Mouse (Mus musculus) thymus, adult 2 months (tissue): Measurements from ENCODE around the gene BC035044. TPM values are rescaled to one million over a fixed set of nuclear protein-coding genes. Genes with fewer than 3 reads are reported as not detected.
"Not testable (repeated sequence)": the region's sequence is repeated elsewhere in the genome, so short reads cannot be mapped to it uniquely, and the experiment has no call there.

ENCODE experiments used
- DNase-seq: peaks from one replicate; pipeline ENCODE4 v3.0.0; 2021
- H3K27ac ChIP-seq: fragments of 200-500 bp; 2 replicates; pipeline ENCODE4 v1.5.1; 2012; ENCODE audit warnings: low read length, control low read depth; ENCODE audit not compliant: control insufficient read depth, insufficient read depth
- H3K27me3 ChIP-seq: fragments of 200-500 bp; 2 replicates; pipeline ENCODE4 v1.6.1; 2012; ENCODE audit warnings: mild to moderate bottlenecking, low read length, moderate library complexity, mixed read lengths; ENCODE audit not compliant: control insufficient read depth, insufficient read depth
- H3K36me3 ChIP-seq: fragments of 200-500 bp; 2 replicates; pipeline ENCODE4 v1.6.1; 2012; ENCODE audit warnings: mild to moderate bottlenecking, low read length, moderate library complexity; ENCODE audit not compliant: control insufficient read depth, insufficient read depth
- H3K4me1 ChIP-seq: fragments of 200-500 bp; replicated peaks from 2 replicates; pipeline ENCODE4 v1.6.1; 2012; ENCODE audit warnings: low read length; ENCODE audit not compliant: control insufficient read depth, insufficient read depth
- H3K4me3 ChIP-seq: fragments of 200-500 bp; 2 replicates; pipeline ENCODE4 v1.5.1; 2012; ENCODE audit warnings: mild to moderate bottlenecking, low read length, control low read depth, moderate library complexity; ENCODE audit not compliant: control insufficient read depth, insufficient read depth
- CTCF ChIP-seq: fragments of 200-500 bp; IDR thresholded peaks from 2 replicates; pipeline ENCODE4 v1.5.1; 2012; ENCODE audit warnings: mild to moderate bottlenecking, control low read depth, low read length, moderate library complexity, borderline replicate concordance; ENCODE audit not compliant: control insufficient read depth, poor library complexity, insufficient read depth; ENCODE audit errors: extremely low read depth
- POLR2A ChIP-seq: fragments of 200-500 bp; IDR thresholded peaks from 2 replicates; pipeline ENCODE4 v1.6.1; 2012; ENCODE audit warnings: mild to moderate bottlenecking, low read length, control low read depth, moderate library complexity; ENCODE audit not compliant: control insufficient read depth, poor library complexity, insufficient read depth; ENCODE audit errors: extremely low read depth
- whole genome bisulfite sequencing: fragments of 180-500 bp; shearing (Covaris S2); methylation state at CpG from one replicate; pipeline ENCODE4 v1.1.7; 2018; 5-methylcytosine and 5-hydroxymethylcytosine counted together
- polyA plus RNA-seq: library from polyadenylated mRNA; depleted of rRNA; stranded (reverse); fragments of >200 nt; gene quantifications from 2 replicates; pipeline ENCODE4 v1.2.3, GENCODE M21; 2012; rRNA removed

The BC035044 gene
- polyA plus RNA-seq: 17.8 and 18.6 TPM in 2 replicates

GRCm38 (mm10) chr6:128890948-128891355, at the start of gene BC035044:
BC035044 (minus strand) TSS chr6:128891126.
- TF ChIP-seq CTCF (no peak), POLR2A (no peak)
- Histone ChIP-seq H3K36me3 (peaks cover 31% of the 10 kb centered on the region), H3K4me3 (peak within 1 kb of the TSS; percentile 34), H3K4me1 (peaks cover 7% of the 10 kb centered on the region), H3K27ac (peak within 1 kb of the TSS; percentile 96), H3K27me3 (no peaks in the 10 kb centered on the region)
- 6% methylated on average over 2 of the region's 2 CpGs for WGBS
- DNase-seq: peak; percentile 45

DNA sequence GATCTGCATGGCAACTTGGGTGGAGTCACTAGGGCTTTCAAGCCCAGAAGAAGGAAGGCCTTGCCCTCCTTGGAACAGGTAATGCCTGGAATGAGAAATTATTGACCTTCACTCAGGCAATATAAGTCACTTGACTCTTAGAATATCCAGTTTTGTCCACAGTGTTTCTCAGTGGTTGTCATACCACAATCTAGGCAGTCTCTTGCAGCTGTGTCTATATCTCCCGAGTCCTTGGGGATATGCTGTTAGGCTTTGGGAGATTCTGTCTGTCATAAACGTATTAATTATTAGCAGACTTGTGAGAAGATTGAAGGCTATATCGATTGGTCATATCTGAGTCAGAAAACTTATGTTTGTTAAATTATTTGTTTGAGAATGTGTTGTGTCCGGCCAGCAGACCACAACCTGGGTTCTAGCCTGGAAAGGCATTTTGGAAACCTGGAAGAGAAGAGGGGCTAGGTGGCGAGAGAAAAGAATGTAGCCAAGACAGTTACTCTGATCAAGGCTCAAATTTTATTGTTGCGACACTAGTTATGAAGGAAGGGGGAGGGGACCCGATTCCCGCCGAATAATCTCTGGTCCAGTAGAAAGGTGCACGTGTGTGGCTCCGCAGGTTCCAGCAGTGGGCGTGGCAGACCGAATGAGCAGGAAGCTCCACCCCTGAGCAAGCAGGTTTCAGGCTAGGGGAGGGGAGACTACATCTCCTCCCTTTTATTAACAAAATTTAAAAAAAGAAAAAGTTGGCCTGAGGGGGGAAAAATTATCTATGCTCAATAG, 45.2 kb upstream of the BC035044 start:
- H3K4me1 ChIP-seq, H3K4me3 ChIP-seq, H3K27me3 ChIP-seq, DNase-seq, H3K27ac ChIP-seq, H3K36me3 ChIP-seq: not testable (repeated sequence)
- WGBS: 95% methylated on average over 5 of the region's 13 CpGs

DNA sequence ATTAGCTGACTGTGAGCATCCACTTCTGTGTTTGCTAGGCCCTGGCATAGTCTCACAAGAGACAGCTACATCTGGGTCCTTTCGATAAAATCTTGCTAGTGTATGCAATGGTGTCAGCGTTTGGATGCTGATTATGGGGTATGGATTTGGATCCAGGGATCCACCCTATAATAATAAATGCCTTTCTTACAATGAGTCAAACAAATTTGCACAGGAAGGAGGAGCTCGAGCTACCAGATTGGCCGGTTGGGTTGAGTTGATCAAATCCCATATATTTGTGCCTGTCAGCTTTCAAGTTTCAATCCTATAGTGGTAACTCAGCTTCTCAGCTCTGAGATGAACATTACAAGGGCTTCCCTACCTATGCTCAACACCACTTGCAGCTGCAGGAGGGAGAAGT, 43.2 kb upstream of the BC035044 start, which contains the start of gene Clec2g:
Gene Clec2g, plus strand, starts transcription at position 301 of the 400 bp plus-strand sequence.
- not testable (repeated sequence) for H3K27me3 ChIP-seq, DNase-seq, H3K4me1 ChIP-seq, H3K4me3 ChIP-seq, H3K36me3 ChIP-seq, H3K27ac ChIP-seq
- WGBS: 96% methylated on average over 4 of the region's 4 CpGs

- Histone ChIP-seq H3K4me1 (no peaks in the 10 kb centered on the region), H3K27ac (no peak overlapping the region), H3K27me3 (no peaks in the 10 kb centered on the region), H3K36me3 (no peaks in the 10 kb centered on the region), H3K4me3 (no peak overlapping the region)
- DNase-seq: no peak
- TF ChIP-seq POLR2A (no peak), CTCF (no peak)
- WGBS: 97% methylated on average over 2 of the region's 2 CpGs
Observed at GRCm38 (mm10) chr6:128933050-128933449, 42.1 kb upstream of the BC035044 start.

DNA sequence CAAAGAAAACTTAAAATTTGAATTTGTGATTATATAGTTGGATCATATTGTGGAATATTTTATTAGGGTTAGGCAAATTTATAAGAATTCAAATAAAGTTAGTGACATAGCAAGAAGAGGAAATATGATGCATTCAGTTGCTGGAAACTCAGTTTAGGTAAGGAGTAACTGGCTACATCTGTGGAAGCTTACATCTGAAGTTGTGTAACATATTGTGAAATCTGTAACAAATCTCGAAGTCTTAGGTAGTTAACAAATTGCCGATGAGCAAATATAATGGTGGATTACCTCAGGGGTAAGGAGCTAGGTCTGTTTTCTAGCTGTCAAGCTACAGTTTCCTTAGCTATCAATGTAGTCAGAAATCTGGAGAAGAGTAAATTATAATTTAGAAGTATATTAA, 26.4 kb upstream of the BC035044 start:
- H3K4me3 ChIP-seq: no peak overlapping the region
- no peaks in the 10 kb centered on the region for H3K4me1 ChIP-seq
- no peak overlapping the region for H3K27ac ChIP-seq
- no peak for DNase-seq
- no peaks in the 10 kb centered on the region for H3K36me3 ChIP-seq
- WGBS: 93% methylated on average over 2 of the region's 2 CpGs
- no peaks in the 10 kb centered on the region for H3K27me3 ChIP-seq
- TF ChIP-seq CTCF (no peak), POLR2A (no peak)

DNA sequence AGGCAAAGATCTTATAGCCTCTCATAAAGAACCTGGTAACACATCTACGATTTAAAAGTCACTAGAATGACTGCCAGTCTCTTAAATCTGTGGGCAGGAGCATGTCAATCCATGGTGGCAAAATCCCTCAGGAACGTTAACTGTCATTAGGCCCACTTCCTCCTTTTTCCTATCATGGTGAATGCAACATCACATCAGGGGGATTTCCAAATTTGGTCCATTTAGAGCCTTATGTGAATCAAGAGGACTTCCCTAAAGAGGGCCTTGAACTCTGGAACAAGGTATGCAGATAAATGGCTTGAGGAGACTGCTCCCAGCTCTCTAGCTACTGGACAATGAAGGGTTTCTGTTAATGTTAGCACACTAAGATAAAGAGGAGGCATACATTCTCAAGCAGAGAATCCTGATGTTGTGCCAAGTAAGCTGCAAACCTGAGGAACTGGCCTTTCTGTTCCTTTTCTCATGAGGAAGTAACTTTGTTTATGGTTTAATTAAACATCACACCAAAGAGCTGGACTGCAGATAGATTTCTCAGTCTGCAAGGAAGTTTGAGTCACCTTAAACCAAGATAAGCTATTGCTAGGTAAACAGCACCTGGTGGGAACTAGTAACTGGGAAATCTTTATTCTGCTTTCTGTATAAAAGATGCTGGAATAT, 22.8 kb upstream of the BC035044 start:
- no peak overlapping the region for H3K27ac ChIP-seq
- H3K4me3 ChIP-seq: no peak overlapping the region
- no peaks in the 10 kb centered on the region for H3K36me3 ChIP-seq
- TF ChIP-seq POLR2A (no peak), CTCF (no peak)
- no peaks in the 10 kb centered on the region for H3K27me3 ChIP-seq
- H3K4me1 ChIP-seq: no peaks in the 10 kb centered on the region
- 67% methylated on average over 2 of the region's 2 CpGs for WGBS
- DNase-seq: no peak

DNA sequence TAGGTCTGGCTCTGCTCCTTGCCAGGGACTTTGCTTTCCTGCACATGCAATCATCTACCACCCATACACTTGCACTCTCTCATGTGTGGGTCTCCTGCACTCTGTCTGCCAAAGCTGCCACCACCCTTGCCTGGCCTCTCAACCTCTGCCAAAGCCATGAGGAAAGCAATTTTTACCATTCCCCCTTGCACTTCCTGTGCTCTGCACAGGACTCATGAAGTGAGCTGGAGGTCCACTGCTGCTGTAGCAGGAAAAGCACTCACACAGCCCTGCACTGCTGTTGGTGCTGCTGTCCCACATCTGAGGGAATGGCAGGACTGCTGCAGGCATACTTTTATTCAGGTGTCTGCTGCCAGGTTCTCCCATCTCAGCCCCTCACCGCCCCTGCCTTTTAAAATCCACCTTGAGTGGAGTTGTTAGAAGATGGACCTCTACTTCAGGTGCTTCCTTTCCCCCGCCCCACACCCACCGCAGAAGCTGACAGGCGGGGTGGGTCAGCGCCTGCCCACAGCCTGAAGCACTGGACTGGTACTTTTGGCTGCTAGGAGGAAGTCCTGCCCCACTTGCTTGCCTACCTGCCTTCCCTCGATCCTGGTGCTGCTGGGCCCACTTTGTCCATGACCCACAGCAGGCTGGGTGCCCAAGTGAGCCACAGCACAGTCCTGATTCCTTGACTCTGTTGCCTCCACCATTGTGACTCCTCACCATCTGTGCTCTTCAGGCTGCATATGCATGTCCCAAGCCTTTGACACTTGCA, 10.0 kb upstream of the BC035044 start:
- H3K27me3 ChIP-seq, H3K27ac ChIP-seq, H3K4me1 ChIP-seq, DNase-seq, H3K4me3 ChIP-seq: not testable (repeated sequence)
- WGBS: 33% methylated on average over 6 of the region's 6 CpGs
- peaks cover 15% of the 10 kb centered on the region for H3K36me3 ChIP-seq
